Mouse (Mus musculus) kidney, embryonic 15.5 days (tissue): ENCODE data around the gene Fbxw28. TPM values are rescaled to one million over a fixed set of nuclear protein-coding genes. Genes with fewer than 3 reads are reported as not detected.
"Not testable (repeated sequence)": the region's sequence is repeated elsewhere in the genome, so short reads cannot be mapped to it uniquely, and the experiment has no call there.

Experiments
- ATAC-seq: fragments of 200-750 bp; cut with Nextera tagmentation; replicated peaks from 2 replicates; pipeline ENCODE4 v1.8.0; 2017; ENCODE audit warnings: moderate TSS enrichment; ENCODE audit not compliant: low FRiP score
- H3K27ac ChIP-seq: fragments of 300-500 bp; sonication (generic); 2 replicates; pipeline ENCODE4 v1.5.1; 2015; ENCODE audit warnings: mild to moderate bottlenecking, inconsistent platforms
- H3K27me3 ChIP-seq: fragments of 300-500 bp; sonication (generic); 2 replicates; pipeline ENCODE4 v1.6.1; 2015; ENCODE audit warnings: inconsistent platforms
- H3K36me3 ChIP-seq: fragments of 300-500 bp; sonication (generic); 2 replicates; pipeline ENCODE4 v1.6.1; 2015; ENCODE audit warnings: inconsistent platforms
- H3K4me1 ChIP-seq: fragments of 300-500 bp; sonication (generic); 2 replicates; pipeline ENCODE4 v1.6.1; 2015; ENCODE audit warnings: inconsistent platforms
- H3K4me2 ChIP-seq: fragments of 300-500 bp; sonication (generic); 2 replicates; pipeline ENCODE4 v1.6.1; 2015; ENCODE audit warnings: moderate library complexity, mild to moderate bottlenecking, inconsistent platforms
- H3K4me3 ChIP-seq: fragments of 300-500 bp; sonication (generic); replicated peaks from 2 replicates; pipeline ENCODE4 v1.5.1; 2015; ENCODE audit warnings: mild to moderate bottlenecking, inconsistent platforms
- H3K9ac ChIP-seq: fragments of 300-500 bp; sonication (generic); 2 replicates; pipeline ENCODE4 v1.6.1; 2015; ENCODE audit warnings: mild to moderate bottlenecking, inconsistent platforms
- H3K9me3 ChIP-seq: fragments of 300-500 bp; sonication (generic); replicated peaks from 2 replicates; pipeline ENCODE4 v1.6.1; 2016; ENCODE audit warnings: inconsistent platforms
- WGBS: fragments of 180-500 bp; shearing (Covaris S2); methylation state at CpG from one replicate; pipeline ENCODE4 v1.1.7; 2015; ENCODE audit warnings: mixed read lengths; 5-methylcytosine and 5-hydroxymethylcytosine counted together
- polyA plus RNA-seq: library from polyadenylated mRNA; unstranded; fragments of >200 nt; fragmentation: Nextera tagmentation; extraction: Ambion mirVana; gene quantifications from 2 replicates; pipeline ENCODE4 v1.2.1, GENCODE M21; 2015

Fbxw28 gene
- not detected in 2 replicates for polyA plus RNA-seq

GRCm38 (mm10) chr9:109339559-109339958, at the start of gene Fbxw28:
Gene Fbxw28 (minus strand): TSS chr9:109339659.
- H3K4me3 ChIP-seq, ATAC-seq, H3K4me1 ChIP-seq, H3K27me3 ChIP-seq, H3K9me3 ChIP-seq, H3K9ac ChIP-seq, H3K36me3 ChIP-seq, H3K4me2 ChIP-seq, H3K27ac ChIP-seq: not testable (repeated sequence)
- 100% methylated on average over 1 of the region's 1 CpGs for WGBS

- WGBS, result 86% methylated on average over 1 of the region's 1 CpGs
- not testable (repeated sequence) for H3K4me3 ChIP-seq, ATAC-seq, H3K36me3 ChIP-seq, H3K27ac ChIP-seq, H3K9me3 ChIP-seq, H3K4me2 ChIP-seq, H3K9ac ChIP-seq, H3K27me3 ChIP-seq, H3K4me1 ChIP-seq
Measured at GRCm38 (mm10) chr9:109287576-109287975, 51.9 kb downstream of the Fbxw28 start, which contains the start of gene Fbxw14. Gene Fbxw14 (minus strand): TSS chr9:109287676.

Other genes starting within 250 kb of the Fbxw28 start
- gene Plxnb1, start 244.3 kb downstream of the Fbxw28 start, polyA plus RNA-seq, result 15.2 and 19.4 TPM in 2 replicates
- gene Fbxw21, start 177.6 kb downstream of the Fbxw28 start, polyA plus RNA-seq, result not detected in 2 replicates
- not detected in 2 replicates for gene Fbxw13, start 143.7 kb downstream of the Fbxw28 start, polyA plus RNA-seq
- gene Fbxw20, start 104.9 kb downstream of the Fbxw28 start, polyA plus RNA-seq, result not detected in 2 replicates
- gene Fbxw14, start 52.0 kb downstream of the Fbxw28 start, polyA plus RNA-seq, result not detected in 2 replicates
- gene Fbxw22, start 64.6 kb upstream of the Fbxw28 start, polyA plus RNA-seq, result not detected in 2 replicates
- gene Fbxw16, start 109.5 kb upstream of the Fbxw28 start, polyA plus RNA-seq, result not detected in 2 replicates
- not detected in 2 replicates for gene Fbxw19, start 156.2 kb upstream of the Fbxw28 start, polyA plus RNA-seq
- 0.93 and 0.96 TPM in 2 replicates for gene Fbxw15, start 228.6 kb upstream of the Fbxw28 start, polyA plus RNA-seq